Mouse (Mus musculus): ENCODE results near the gene Gm20721.

GRCm38 (mm10) chr2:174311613-174312012 is 34.9 kb downstream of the Gm20721 start:
- TF ChIP-seq POLR2A (IDR thresholded peaks at IDR 0.05; ENCODE audit: borderline replicate concordance, extremely low read depth, low read depth, low read length) (no peak), CTCF (IDR thresholded peaks at IDR 0.05; ENCODE audit: insufficient read depth, low read length) (no peak)
